Mouse (Mus musculus) G1E (cell line): Measurements from ENCODE around the gene Nkrf. TPM values are rescaled to one million over a fixed set of nuclear protein-coding genes. Genes with fewer than 3 reads are reported as not detected.

Source experiments
- ATAC-seq: 2 replicates; pipeline ENCODE4 v1.8.0; 2016; ENCODE audit warnings: mild to moderate bottlenecking; ENCODE audit not compliant: insufficient number of reproducible peaks, poor library complexity, low FRiP score, severe bottlenecking; ENCODE audit errors: extremely low read depth
- DNase-seq: peaks from one replicate; pipeline ENCODE4 v3.0.0; 2012; ENCODE audit warnings: low spot score
- H3K27me3 ChIP-seq: 2 replicates; pipeline ENCODE4 v1.6.1; 2012; ENCODE audit warnings: mild to moderate bottlenecking, low read length, inconsistent platforms; ENCODE audit not compliant: insufficient read depth
- H3K36me3 ChIP-seq: replicated peaks from 2 replicates; pipeline ENCODE3; 2012; ENCODE audit warnings: mild to moderate bottlenecking, inconsistent platforms
- H3K4me1 ChIP-seq: 2 replicates; pipeline ENCODE4 v1.6.1; 2012; ENCODE audit warnings: low read depth, low read length, inconsistent platforms, mixed read lengths; ENCODE audit not compliant: insufficient read depth
- H3K4me3 ChIP-seq: 2 replicates; pipeline ENCODE4 v1.5.1; 2012; ENCODE audit warnings: low read depth, mild to moderate bottlenecking, inconsistent platforms, low read length, moderate library complexity, mixed read lengths
- H3K9me3 ChIP-seq: replicated peaks from 2 replicates; pipeline ENCODE4 v1.6.1; 2012; ENCODE audit warnings: inconsistent platforms
- CTCF ChIP-seq: IDR thresholded peaks from 2 replicates; pipeline ENCODE4 v1.5.1; 2012; ENCODE audit warnings: low read depth, low read length, inconsistent platforms, mixed read lengths
- GATA1 ChIP-seq: IDR thresholded peaks from 2 replicates; pipeline ENCODE4 v1.6.1; 2012; ENCODE audit warnings: borderline replicate concordance, low read length, inconsistent platforms, mixed read lengths
- GATA2 ChIP-seq: IDR thresholded peaks from 2 replicates; pipeline ENCODE4 v1.6.1; 2012; ENCODE audit warnings: low read depth, low read length, inconsistent platforms, borderline replicate concordance
- POLR2AphosphoS5 ChIP-seq: IDR thresholded peaks from 2 replicates; pipeline ENCODE4 v1.6.1; 2012; ENCODE audit warnings: low read depth, low read length, inconsistent platforms; ENCODE audit not compliant: insufficient replicate concordance
- TAL1 ChIP-seq: conservative IDR thresholded peaks from 2 replicates; pipeline ENCODE4 v1.6.1; 2012; ENCODE audit warnings: low read depth, low read length, inconsistent platforms, mixed read lengths
- polyA plus RNA-seq: library from polyadenylated mRNA; stranded (reverse); fragments of >175 nt; gene quantifications from 2 replicates; pipeline ENCODE4 v1.2.3, GENCODE M21; 2012
- total RNA-seq, 2 experiments: library from RNA; stranded (forward) in 1 of 2; stranded (reverse) in 1 of 2; fragments of 200-1000 nt in 1 of 2; fragments of >200 nt in 1 of 2; fragmentation: Nextera tagmentation in 1 of 2; gene quantifications; 2 replicates each; pipeline ENCODE4 v1.2.3; 2014 to 2017

Gene Nkrf
- 20.2 and 23.1 TPM in 2 replicates for total RNA-seq (2014; fragmentation: Nextera tagmentation)
- 10.3 and 12.2 TPM in 2 replicates for total RNA-seq (2017)
- 1.4 and 1.5 TPM in 2 replicates for polyA plus RNA-seq

DNA sequence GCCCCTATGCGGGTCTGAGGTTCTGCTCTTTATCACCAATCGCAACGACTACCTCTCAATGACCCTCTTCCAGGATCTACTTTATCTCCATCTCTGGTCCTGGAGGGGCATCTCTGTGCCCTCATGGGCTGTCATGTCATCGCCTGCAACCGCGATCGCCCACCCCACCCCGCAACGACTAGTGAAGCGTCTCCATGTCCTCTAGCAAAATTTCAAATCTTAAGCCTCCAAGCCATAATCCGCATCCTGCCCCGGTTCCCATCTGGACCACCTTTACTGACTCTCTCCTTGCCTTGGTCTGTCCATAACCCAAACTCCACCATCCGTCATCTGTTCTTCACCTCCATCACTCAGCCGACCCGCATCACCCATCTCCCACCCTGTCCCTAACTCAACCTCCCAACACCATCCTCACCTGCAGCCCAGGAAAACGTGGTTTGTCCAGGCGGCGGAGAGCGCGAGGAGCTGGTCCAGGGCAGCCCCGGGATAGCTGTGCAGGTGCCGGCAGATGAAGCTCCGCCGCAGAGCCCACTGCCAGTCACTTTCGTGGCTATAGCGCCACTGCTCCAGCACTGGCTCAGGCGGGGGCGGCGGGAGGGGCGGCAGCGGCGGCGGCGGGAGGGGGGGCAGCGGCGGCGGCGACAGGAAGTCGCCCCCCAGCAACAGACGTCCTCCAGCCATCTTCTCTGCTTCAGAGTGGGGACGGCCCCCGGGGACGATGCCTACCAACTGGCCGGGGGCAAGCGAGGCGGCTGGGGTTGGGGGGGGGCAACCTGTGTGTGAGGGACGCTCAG is at the start of gene Nkrf:
Gene Nkrf (minus strand): TSS at position 579 of the 794 bp plus-strand sequence.
- no peak for TF ChIP-seq POLR2AphosphoS5
- no peak for TF ChIP-seq CTCF
- TF ChIP-seq GATA1, result no peak
- no peak for TF ChIP-seq GATA2
- TF ChIP-seq TAL1, result no peak
- ATAC-seq (0 out of 2 replicates have a peak, but pooled peaks have one; percentile 26), DNase-seq (peak; percentile 35)
- peaks cover 6% of the 10 kb centered on the region for H3K36me3 ChIP-seq
- no peaks in the 10 kb centered on the region for H3K27me3 ChIP-seq
- H3K9me3 ChIP-seq, result no peaks in the 10 kb centered on the region
- peaks cover 9% of the 10 kb centered on the region for H3K4me1 ChIP-seq
- peak within 1 kb of the TSS; percentile 76 for H3K4me3 ChIP-seq

- H3K27me3 ChIP-seq, result no peaks in the 10 kb centered on the region
- no peak overlapping the region for H3K4me3 ChIP-seq
These were observed 38.4 kb upstream of the Nkrf start for GRCm38 (mm10) chrX:36941106-36941505.

DNA sequence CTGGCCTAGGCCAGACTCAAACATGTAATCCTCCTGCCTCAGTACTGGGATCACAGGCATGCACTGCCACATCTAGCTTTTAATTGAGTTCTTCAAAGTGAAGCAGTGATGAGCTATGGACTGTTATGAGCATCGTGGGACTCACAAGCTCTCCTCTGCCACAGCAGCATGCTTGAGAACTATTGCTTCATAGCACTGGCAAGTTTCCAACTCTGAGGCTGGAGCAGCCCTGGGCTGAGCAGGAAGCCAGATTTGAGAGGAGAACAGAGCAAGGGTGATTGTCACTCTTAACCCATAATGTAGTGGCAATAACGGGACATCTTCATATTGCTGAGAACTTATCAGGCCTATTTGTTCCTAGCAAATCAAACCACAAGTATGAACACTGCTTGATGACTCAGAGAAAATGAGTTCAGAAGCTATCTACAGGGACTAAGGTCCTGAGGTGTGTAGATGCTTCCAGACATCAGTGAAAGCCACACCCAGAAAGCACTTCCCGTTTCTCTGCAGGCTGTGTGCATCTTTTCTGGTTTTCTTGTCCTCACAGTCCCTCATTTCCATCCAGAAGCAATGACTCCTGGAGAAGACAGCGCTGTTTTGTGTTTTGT is 37.2 kb upstream of the Nkrf start:
- H3K27me3 ChIP-seq, result no peaks in the 10 kb centered on the region
- TF ChIP-seq GATA2 (no peak), TAL1 (no peak), POLR2AphosphoS5 (no peak), CTCF (no peak), GATA1 (no peak)
- peaks cover 25% of the 10 kb centered on the region for H3K36me3 ChIP-seq
- ATAC-seq, result peak; percentile 45; the same call in 1 of the 2 replicates
- H3K4me3 ChIP-seq, result no peak overlapping the region
- peaks cover 7% of the 10 kb centered on the region for H3K4me1 ChIP-seq
- no peaks in the 10 kb centered on the region for H3K9me3 ChIP-seq
- no peak for DNase-seq

More at GRCm38 (mm10) chrX:36941106-36941505, 38.4 kb upstream of the Nkrf start:
- ATAC-seq, result no peak
- H3K9me3 ChIP-seq, result no peaks in the 10 kb centered on the region
- no peak for TF ChIP-seq POLR2AphosphoS5
- no peak for TF ChIP-seq TAL1
- TF ChIP-seq GATA2, result no peak
- no peak for TF ChIP-seq CTCF
- TF ChIP-seq GATA1, result no peak
- H3K4me1 ChIP-seq, result peaks cover 7% of the 10 kb centered on the region
- H3K36me3 ChIP-seq, result peaks cover 23% of the 10 kb centered on the region
- DNase-seq, result no peak

- TF ChIP-seq GATA1 (no peak), GATA2 (no peak), POLR2AphosphoS5 (no peak), TAL1 (no peak), CTCF (no peak)
- H3K4me3 ChIP-seq, result no peak overlapping the region
- ATAC-seq, result no peak
- DNase-seq, result no peak
- H3K4me1 ChIP-seq, result peaks cover 7% of the 10 kb centered on the region
- no peaks in the 10 kb centered on the region for H3K27me3 ChIP-seq
- H3K36me3 ChIP-seq, result peaks cover 23% of the 10 kb centered on the region
- H3K9me3 ChIP-seq, result no peaks in the 10 kb centered on the region
These were observed 32.7 kb upstream of the Nkrf start for GRCm38 (mm10) chrX:36935326-36935966.

DNA sequence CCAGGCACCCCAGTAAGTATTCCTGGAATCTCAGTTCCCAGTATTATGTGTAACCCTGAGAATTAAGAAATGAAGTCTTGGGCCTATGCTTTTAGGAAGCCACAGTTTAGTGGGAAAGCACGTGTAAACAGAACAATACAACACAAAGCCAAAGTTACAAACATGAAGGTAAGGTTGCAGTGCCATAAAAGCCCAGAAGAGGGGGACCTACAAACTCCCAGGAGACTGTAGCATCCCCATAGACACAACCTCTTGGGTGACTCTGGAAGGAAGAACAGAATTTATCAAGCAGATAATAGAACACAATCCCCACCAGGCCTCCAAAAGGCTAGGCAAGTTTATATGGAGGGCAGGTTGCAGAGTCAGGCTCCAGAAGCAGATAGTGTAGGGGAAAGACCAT is 27.9 kb upstream of the Nkrf start:
- no peaks in the 10 kb centered on the region for H3K4me1 ChIP-seq
- no peaks in the 10 kb centered on the region for H3K27me3 ChIP-seq
- no peaks in the 10 kb centered on the region for H3K9me3 ChIP-seq
- H3K4me3 ChIP-seq, result no peak overlapping the region
- DNase-seq, result no peak
- peaks cover 48% of the 10 kb centered on the region for H3K36me3 ChIP-seq
- TF ChIP-seq CTCF, result no peak
- no peak for TF ChIP-seq TAL1
- no peak for TF ChIP-seq GATA2
- TF ChIP-seq GATA1, result no peak
- no peak for TF ChIP-seq POLR2AphosphoS5
- no peak for ATAC-seq

GRCm38 (mm10) chrX:36929694-36930093 is 27.0 kb upstream of the Nkrf start:
- no peak for DNase-seq
- no peaks in the 10 kb centered on the region for H3K9me3 ChIP-seq
- ATAC-seq, result no peak
- no peak overlapping the region for H3K4me3 ChIP-seq
- H3K4me1 ChIP-seq, result no peaks in the 10 kb centered on the region
- H3K36me3 ChIP-seq, result peaks cover 52% of the 10 kb centered on the region
- TF ChIP-seq POLR2AphosphoS5, result no peak
- no peak for TF ChIP-seq GATA2
- no peak for TF ChIP-seq CTCF
- no peak for TF ChIP-seq GATA1
- no peak for TF ChIP-seq TAL1
- no peaks in the 10 kb centered on the region for H3K27me3 ChIP-seq

- DNase-seq, result no peak
- no peak for ATAC-seq
- H3K4me1 ChIP-seq, result no peaks in the 10 kb centered on the region
These were observed 26.1 kb upstream of the Nkrf start for GRCm38 (mm10) chrX:36928791-36929190.

More at GRCm38 (mm10) chrX:36928791-36929190, 26.1 kb upstream of the Nkrf start:
- Histone ChIP-seq H3K4me3 (no peak overlapping the region), H3K9me3 (no peaks in the 10 kb centered on the region), H3K36me3 (peaks cover 48% of the 10 kb centered on the region), H3K27me3 (no peaks in the 10 kb centered on the region)
- TF ChIP-seq TAL1, result no peak
- no peak for TF ChIP-seq POLR2AphosphoS5
